Mouse (Mus musculus): ENCODE results near the gene Enho. TPM values are rescaled to one million over a fixed set of nuclear protein-coding genes. Genes with fewer than 3 reads are reported as not detected.

Enho gene
- total RNA-seq, 1 experiment, result 5.8 TPM

DNA sequence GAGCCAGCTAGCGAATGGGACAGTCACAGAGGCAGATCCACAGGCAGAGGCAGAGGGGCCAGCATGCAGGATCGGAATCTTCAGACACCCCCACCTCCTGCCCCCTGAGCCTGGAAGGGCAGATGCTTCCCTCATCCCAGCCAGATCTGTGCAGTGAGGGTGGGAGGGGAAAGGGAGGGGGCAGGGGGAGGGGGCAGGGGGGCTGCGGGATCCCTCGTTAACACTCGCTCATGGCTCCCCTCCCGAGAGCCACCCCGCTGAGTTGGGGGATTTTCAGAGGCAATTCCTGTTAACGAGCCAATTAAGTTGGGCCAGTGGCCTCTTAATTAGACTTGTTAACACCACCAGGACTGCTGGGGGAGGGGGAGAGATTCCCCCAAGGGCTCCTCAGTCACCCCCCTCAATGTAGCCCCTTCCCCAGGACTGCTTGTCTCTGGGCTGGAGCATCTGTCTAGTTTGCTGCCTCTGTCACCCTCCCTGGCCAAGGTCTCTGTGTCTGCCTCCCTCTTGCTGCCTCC is 31.9 kb upstream of the Enho start:
- in situ Hi-C loops (cut with MboI; ENCODE audit: low sequenced_read_pairs in 2 of 2, unreplicated experiment in 2 of 2), result no loop called here
- Histone ChIP-seq H3K4me1 (ENCODE audit: control insufficient read depth in 2 of 2, insufficient read depth in 2 of 2, low read length in 2 of 2, poor library complexity in 1 of 2) (peaks cover 4 to 20% of the 10 kb centered on the region in 2 experiments; a peak in 1 of 4 replicates), H3K9me3 (ENCODE audit: control insufficient read depth, insufficient read depth, low read depth, low read length) (no peaks in the 10 kb centered on the region), H3K36me3 (ENCODE audit: control insufficient read depth, insufficient read depth, low read length, poor library complexity, severe bottlenecking) (no peaks in the 10 kb centered on the region), H3K9ac (ENCODE audit: insufficient read depth, low read depth, low read length, poor library complexity, severe bottlenecking) (no peak overlapping the region), H3K27ac (ENCODE audit: insufficient read depth, low read depth, low read length, poor library complexity, severe bottlenecking) (no peak overlapping the region), H3K4me3 (ENCODE audit: insufficient read depth in 1 of 2, low read depth in 1 of 2, low read length in 2 of 2, poor library complexity in 1 of 2, severe bottlenecking in 1 of 2) (no peak overlapping the region)
- DNase-seq (ENCODE audit: low read depth, low spot score), result no peak
- no peak for TF ChIP-seq ZNF384 (IDR thresholded peaks at IDR 0.05; ENCODE audit: low read depth, low read length)
- no peak for TF ChIP-seq MAFK (IDR thresholded peaks at IDR 0.05; ENCODE audit: insufficient read depth, low read depth, low read length)
- no peak for TF ChIP-seq HCFC1 (IDR thresholded peaks at IDR 0.05; ENCODE audit: borderline replicate concordance, insufficient read depth, low read length)
- no peak for TF ChIP-seq ZC3H11A (IDR thresholded peaks at IDR 0.05; ENCODE audit: borderline replicate concordance, low read depth, low read length)
- no peak for TF ChIP-seq CHD2 (IDR thresholded peaks at IDR 0.05; ENCODE audit: low read depth, low read length)

DNA sequence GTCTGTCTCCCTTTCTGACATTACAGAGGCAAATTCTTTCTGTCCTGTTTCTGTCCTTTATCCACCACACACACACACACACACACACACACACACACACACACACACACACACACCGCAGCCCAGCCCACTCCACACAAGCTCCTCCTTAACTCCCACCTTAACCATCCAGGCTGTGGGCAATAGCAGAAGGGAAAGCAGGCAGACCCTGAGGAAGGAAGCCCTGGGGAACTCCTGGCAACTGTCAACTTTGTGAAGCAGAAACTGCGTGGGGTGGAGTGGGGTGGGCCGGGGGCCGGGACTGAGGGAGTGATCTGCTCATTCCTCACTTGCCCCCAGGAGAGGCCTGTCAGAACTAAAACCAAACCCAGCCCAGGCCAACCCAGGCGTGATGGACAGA is 31.4 kb upstream of the Enho start:
- no peak for TF ChIP-seq ZC3H11A (IDR thresholded peaks at IDR 0.05; ENCODE audit: borderline replicate concordance, low read depth, low read length)
- TF ChIP-seq ZNF384 (IDR thresholded peaks at IDR 0.05; ENCODE audit: low read depth, low read length), result no peak
- TF ChIP-seq HCFC1 (IDR thresholded peaks at IDR 0.05; ENCODE audit: borderline replicate concordance, insufficient read depth, low read length), result no peak
- no peak for TF ChIP-seq CHD2 (IDR thresholded peaks at IDR 0.05; ENCODE audit: low read depth, low read length)
- Histone ChIP-seq H3K36me3 (ENCODE audit: control insufficient read depth, insufficient read depth, low read length, poor library complexity, severe bottlenecking) (no peaks in the 10 kb centered on the region), H3K9ac (ENCODE audit: insufficient read depth, low read depth, low read length, poor library complexity, severe bottlenecking) (no peak overlapping the region), H3K27ac (ENCODE audit: insufficient read depth, low read depth, low read length, poor library complexity, severe bottlenecking) (no peak overlapping the region), H3K4me1 (ENCODE audit: control insufficient read depth in 2 of 2, insufficient read depth in 2 of 2, low read length in 2 of 2, poor library complexity in 1 of 2) (peaks cover 2 to 18% of the 10 kb centered on the region in 2 experiments; a peak in 1 of 4 replicates), H3K4me3 (ENCODE audit: insufficient read depth in 1 of 2, low read depth in 1 of 2, low read length in 2 of 2, poor library complexity in 1 of 2, severe bottlenecking in 1 of 2) (no peak overlapping the region), H3K9me3 (ENCODE audit: control insufficient read depth, insufficient read depth, low read depth, low read length) (no peaks in the 10 kb centered on the region)
- no peak for DNase-seq (ENCODE audit: low read depth, low spot score)
- in situ Hi-C loops (cut with MboI; ENCODE audit: low sequenced_read_pairs in 2 of 2, unreplicated experiment in 2 of 2), result no loop called here

DNA sequence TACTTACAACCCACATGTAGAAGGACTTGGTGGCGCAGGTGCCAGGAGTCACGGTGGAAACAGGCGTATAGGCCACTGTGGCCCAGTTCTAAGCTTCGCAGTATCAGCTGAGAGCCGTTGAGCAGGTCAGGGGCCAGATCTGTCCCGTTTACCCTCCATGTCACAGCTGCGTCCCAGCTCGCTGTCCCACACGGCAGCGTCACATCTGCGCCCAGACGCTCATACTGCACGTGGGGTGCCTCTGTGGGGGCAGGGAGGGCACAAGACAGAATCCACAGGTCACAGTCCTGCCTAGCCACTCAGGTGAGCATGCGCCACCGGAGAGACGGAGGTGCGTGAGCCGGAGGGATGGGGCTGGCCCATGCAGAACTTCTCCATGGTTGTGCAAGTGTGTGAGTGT is 30.7 kb upstream of the Enho start:
- DNase-seq (ENCODE audit: low read depth, low spot score), result no peak
- no peaks in the 10 kb centered on the region for H3K36me3 ChIP-seq (ENCODE audit: control insufficient read depth, insufficient read depth, low read length, poor library complexity, severe bottlenecking)
- no peak overlapping the region for H3K4me3 ChIP-seq (ENCODE audit: insufficient read depth in 1 of 2, low read depth in 1 of 2, low read length in 2 of 2, poor library complexity in 1 of 2, severe bottlenecking in 1 of 2)
- H3K9ac ChIP-seq (ENCODE audit: insufficient read depth, low read depth, low read length, poor library complexity, severe bottlenecking), result no peak overlapping the region
- in situ Hi-C loops (cut with MboI; ENCODE audit: low sequenced_read_pairs in 2 of 2, unreplicated experiment in 2 of 2), result no loop called here
- no peaks in the 10 kb centered on the region for H3K9me3 ChIP-seq (ENCODE audit: control insufficient read depth, insufficient read depth, low read depth, low read length)
- H3K4me1 ChIP-seq (ENCODE audit: control insufficient read depth in 2 of 2, insufficient read depth in 2 of 2, low read length in 2 of 2, poor library complexity in 1 of 2), result peaks cover 2 to 16% of the 10 kb centered on the region in 2 experiments; a peak in 1 of 4 replicates
- no peak overlapping the region for H3K27ac ChIP-seq (ENCODE audit: insufficient read depth, low read depth, low read length, poor library complexity, severe bottlenecking)
- TF ChIP-seq CHD2 (IDR thresholded peaks at IDR 0.05; ENCODE audit: low read depth, low read length) (no peak), ZC3H11A (IDR thresholded peaks at IDR 0.05; ENCODE audit: borderline replicate concordance, low read depth, low read length) (no peak), MAFK (IDR thresholded peaks at IDR 0.05; ENCODE audit: insufficient read depth, low read depth, low read length) (no peak), ZNF384 (IDR thresholded peaks at IDR 0.05; ENCODE audit: low read depth, low read length) (no peak), HCFC1 (IDR thresholded peaks at IDR 0.05; ENCODE audit: borderline replicate concordance, insufficient read depth, low read length) (no peak)

DNA sequence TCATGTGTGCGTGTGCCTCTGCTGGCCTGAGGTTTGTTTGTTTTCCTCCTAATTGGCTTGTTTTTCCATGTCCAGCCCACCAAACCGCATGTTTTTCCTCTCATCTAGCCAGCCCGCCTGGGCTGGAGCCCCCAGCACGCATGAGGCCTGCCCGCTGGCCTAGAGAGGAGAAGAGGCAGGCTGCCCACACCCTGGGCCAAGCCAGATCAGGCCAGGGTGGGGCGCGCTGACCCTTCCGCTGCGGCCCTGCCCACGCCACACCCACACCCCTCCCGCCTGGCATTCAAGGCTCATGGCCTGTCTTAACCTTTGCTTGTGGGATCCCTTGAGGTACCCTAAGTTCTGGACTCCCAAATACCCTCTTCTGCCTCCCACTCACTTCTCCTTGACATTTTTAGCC is 26.5 kb upstream of the Enho start:
- in situ Hi-C loops (cut with MboI; ENCODE audit: low sequenced_read_pairs in 2 of 2, unreplicated experiment in 2 of 2), result no loop called here
- no peak for TF ChIP-seq MAFK (IDR thresholded peaks at IDR 0.05; ENCODE audit: insufficient read depth, low read depth, low read length)
- TF ChIP-seq ZC3H11A (IDR thresholded peaks at IDR 0.05; ENCODE audit: borderline replicate concordance, low read depth, low read length), result no peak
- no peak for TF ChIP-seq CHD2 (IDR thresholded peaks at IDR 0.05; ENCODE audit: low read depth, low read length)
- no peak for TF ChIP-seq ZNF384 (IDR thresholded peaks at IDR 0.05; ENCODE audit: low read depth, low read length)
- no peak for TF ChIP-seq HCFC1 (IDR thresholded peaks at IDR 0.05; ENCODE audit: borderline replicate concordance, insufficient read depth, low read length)
- no peak overlapping the region for H3K4me3 ChIP-seq (ENCODE audit: insufficient read depth in 1 of 2, low read depth in 1 of 2, low read length in 2 of 2, poor library complexity in 1 of 2, severe bottlenecking in 1 of 2)
- H3K4me1 ChIP-seq (ENCODE audit: control insufficient read depth in 2 of 2, insufficient read depth in 2 of 2, low read length in 2 of 2, poor library complexity in 1 of 2), result peaks cover 3 to 41% of the 10 kb centered on the region in 2 experiments; a peak in 3 of 4 replicates
- H3K27ac ChIP-seq (ENCODE audit: insufficient read depth, low read depth, low read length, poor library complexity, severe bottlenecking), result no peak overlapping the region
- H3K36me3 ChIP-seq (ENCODE audit: control insufficient read depth, insufficient read depth, low read length, poor library complexity, severe bottlenecking), result no peaks in the 10 kb centered on the region; the same call in 1 of the 2 replicates
- no peaks in the 10 kb centered on the region for H3K9me3 ChIP-seq (ENCODE audit: control insufficient read depth, insufficient read depth, low read depth, low read length)
- DNase-seq (ENCODE audit: low read depth, low spot score), result no peak
- no peak overlapping the region for H3K9ac ChIP-seq (ENCODE audit: insufficient read depth, low read depth, low read length, poor library complexity, severe bottlenecking)
